Mouse (Mus musculus) MEL (cell line): ENCODE data around the gene Tbc1d1.

Experiments used
- CTCF ChIP-seq, 3 experiments: IDR thresholded peaks in 2 of 3; conservative IDR thresholded peaks in 1 of 3; 2 replicates each; pipeline ENCODE4 v1.5.1; 2011 to 2012; ENCODE audit warnings: low read length in 3 of 3, low read depth in 2 of 3, mild to moderate bottlenecking in 2 of 3, improper control_type of control experiment in 1 of 3, inconsistent platforms in 1 of 3, mixed read lengths in 1 of 3, moderate library complexity in 1 of 3; ENCODE audit not compliant: control insufficient read depth in 1 of 3, insufficient read depth in 1 of 3, poor library complexity in 1 of 3, severe bottlenecking in 1 of 3
- E2F4 ChIP-seq: IDR thresholded peaks from 2 replicates; pipeline ENCODE4 v1.6.1; 2011; ENCODE audit warnings: low read depth, low read length, improper control_type of control experiment, borderline replicate concordance
- EP300 ChIP-seq, 2 experiments: IDR thresholded peaks; 2 replicates each; pipeline ENCODE4 v1.6.1; 2011; ENCODE audit warnings: improper control_type of control experiment in 2 of 2, low read length in 2 of 2, low read depth in 1 of 2, mild to moderate bottlenecking in 1 of 2
- NRF1 ChIP-seq: IDR thresholded peaks from 2 replicates; pipeline ENCODE4 v1.6.1; 2014; ENCODE audit warnings: low read depth, mild to moderate bottlenecking, inconsistent platforms, low read length, improper control_type of control experiment, moderate library complexity; ENCODE audit not compliant: poor library complexity, insufficient read depth, severe bottlenecking
- POLR2A ChIP-seq, 2 experiments: IDR thresholded peaks; 2 replicates each; pipeline ENCODE4 v1.6.1; 2011 to 2012; ENCODE audit warnings: low read length in 2 of 2, mild to moderate bottlenecking in 2 of 2, control low read depth in 1 of 2, improper control_type of control experiment in 1 of 2, low read depth in 1 of 2, moderate library complexity in 1 of 2; ENCODE audit not compliant: control insufficient read depth in 1 of 2, insufficient read depth in 1 of 2, poor library complexity in 1 of 2
- SMC3 ChIP-seq: IDR thresholded peaks from 2 replicates; pipeline ENCODE4 v1.6.1; 2011; ENCODE audit warnings: low read depth, low read length, improper control_type of control experiment
- USF1 ChIP-seq: IDR thresholded peaks from 2 replicates; pipeline ENCODE4 v1.6.1; 2014; ENCODE audit warnings: low read depth, mild to moderate bottlenecking, inconsistent platforms, low read length, improper control_type of control experiment, moderate library complexity
- ZKSCAN1 ChIP-seq: IDR thresholded peaks from 2 replicates; pipeline ENCODE4 v1.6.1; 2012; ENCODE audit warnings: low read depth, mild to moderate bottlenecking, inconsistent platforms, low read length, improper control_type of control experiment, moderate library complexity
- ZMIZ1 ChIP-seq: IDR thresholded peaks from 2 replicates; pipeline ENCODE4 v1.6.1; 2012; ENCODE audit warnings: low read depth, mild to moderate bottlenecking, inconsistent platforms, low read length, improper control_type of control experiment, moderate library complexity

DNA sequence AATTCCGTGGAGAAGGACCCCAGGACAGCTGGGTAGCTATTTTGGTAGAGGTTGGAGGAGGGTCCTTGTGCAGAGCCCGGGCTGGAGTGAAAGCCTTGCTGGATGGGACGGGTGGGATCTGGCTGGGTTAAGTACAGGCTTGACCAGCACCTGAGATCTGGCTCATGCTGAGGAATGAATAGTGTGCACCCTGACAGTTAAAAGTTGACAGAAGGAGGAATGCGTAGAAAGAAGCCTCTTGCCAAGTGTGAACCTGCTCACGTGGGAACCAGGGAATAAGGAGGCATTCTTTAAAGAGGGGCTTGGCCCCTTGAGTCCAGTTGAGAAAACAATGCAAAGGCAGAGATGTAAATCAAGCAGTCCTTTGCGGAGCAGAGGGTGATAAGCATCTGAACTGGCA is 87.6 kb downstream of the Tbc1d1 start:
- TF ChIP-seq CTCF (IDR thresholded peaks at IDR 0.05 in 2 of 3, conservative IDR thresholded peaks at IDR 0.05 in 1 of 3; ENCODE audit: control insufficient read depth in 1 of 3, insufficient read depth in 1 of 3, low read depth in 2 of 3, low read length in 3 of 3, poor library complexity in 1 of 3, severe bottlenecking in 1 of 3) (no peak), ZMIZ1 (no peak), E2F4 (no peak), POLR2A (IDR thresholded peaks at IDR 0.05; ENCODE audit: control insufficient read depth in 1 of 2, insufficient read depth in 1 of 2, low read depth in 1 of 2, low read length in 2 of 2, poor library complexity in 1 of 2) (no peak), ZKSCAN1 (no peak), NRF1 (no peak), EP300 (IDR thresholded peaks at IDR 0.05; ENCODE audit: low read depth in 1 of 2, low read length in 2 of 2) (no peak), USF1 (no peak), SMC3 (no peak)
